Mouse (Mus musculus): Measurements from ENCODE around the gene Lrit3. TPM values are rescaled to one million over a fixed set of nuclear protein-coding genes. Genes with fewer than 3 reads are reported as not detected.

Lrit3 gene
- not detected for total RNA-seq (2021)

- no peak for DNase-seq
Measured at GRCm38 (mm10) chr3:129803765-129804164, at the start of gene Lrit3. TSS of gene Lrit3 (minus strand) at chr3:129804030.

GRCm38 (mm10) chr3:129846846-129847245, 43.0 kb upstream of the Lrit3 start:
- DNase-seq, result no peak

- DNase-seq, result no peak
Measured at GRCm38 (mm10) chr3:129845868-129846267, 42.0 kb upstream of the Lrit3 start.

- DNase-seq, result no peak
Measured at GRCm38 (mm10) chr3:129838017-129838416, 34.2 kb upstream of the Lrit3 start.

GRCm38 (mm10) chr3:129836965-129837364, 33.1 kb upstream of the Lrit3 start:
- DNase-seq, result no peak

GRCm38 (mm10) chr3:129836051-129836697, 32.3 kb upstream of the Lrit3 start:
- DNase-seq, result no peak

GRCm38 (mm10) chr3:129835388-129835934, 31.6 kb upstream of the Lrit3 start, which contains the start of gene Cfi:
TSS of gene Cfi (plus strand) at chr3:129835884.
- no peak for DNase-seq

GRCm38 (mm10) chr3:129831035-129831568, 27.3 kb upstream of the Lrit3 start, which contains the start of gene Gar1:
TSS of gene Gar1 (minus strand) at chr3:129831396.
- DNase-seq, result peak; percentile 91 to 94

GRCm38 (mm10) chr3:129830626-129831025, 26.8 kb upstream of the Lrit3 start:
- no peak for DNase-seq

- no peak for DNase-seq
Measured at GRCm38 (mm10) chr3:129827691-129828090, 23.9 kb upstream of the Lrit3 start.

- DNase-seq, result no peak
Measured at GRCm38 (mm10) chr3:129826691-129827090, 22.9 kb upstream of the Lrit3 start.

GRCm38 (mm10) chr3:129824891-129825290, 21.1 kb upstream of the Lrit3 start:
- no peak for DNase-seq

GRCm38 (mm10) chr3:129824146-129824545, 20.3 kb upstream of the Lrit3 start:
- no peak for DNase-seq

- no peak for DNase-seq
Measured at GRCm38 (mm10) chr3:129823293-129823692, 19.5 kb upstream of the Lrit3 start.

- no peak for DNase-seq
Measured at GRCm38 (mm10) chr3:129822206-129822775, 18.5 kb upstream of the Lrit3 start, which contains the start of gene Rrh. TSS of gene Rrh (minus strand) at chr3:129822587.

GRCm38 (mm10) chr3:129821736-129822135, 17.9 kb upstream of the Lrit3 start:
- no peak for DNase-seq

GRCm38 (mm10) chr3:129820847-129821246, 17.0 kb upstream of the Lrit3 start:
- DNase-seq, result no peak

GRCm38 (mm10) chr3:129799011-129799410, 4.8 kb downstream of the Lrit3 start:
- DNase-seq, result no peak

- no peak for DNase-seq
Measured at GRCm38 (mm10) chr3:129798551-129798950, 5.3 kb downstream of the Lrit3 start.

- DNase-seq, result no peak
Measured at GRCm38 (mm10) chr3:129797341-129797740, 6.5 kb downstream of the Lrit3 start.

GRCm38 (mm10) chr3:129793801-129794200, 10.0 kb downstream of the Lrit3 start:
- no peak for DNase-seq

- DNase-seq, result no peak
Measured at GRCm38 (mm10) chr3:129782746-129783145, 21.1 kb downstream of the Lrit3 start.

GRCm38 (mm10) chr3:129781435-129781834, 22.4 kb downstream of the Lrit3 start:
- DNase-seq, result no peak

- DNase-seq, result no peak
Measured at GRCm38 (mm10) chr3:129771210-129771609, 32.6 kb downstream of the Lrit3 start.

All from layer of hippocampus, postnatal 36 days (tissue).